Mouse (Mus musculus) ES-Bruce4 (cell line): ENCODE measurements around the gene Mpdz.

Experiments
- CTCF ChIP-seq: IDR thresholded peaks from one replicate; pipeline ENCODE4 v1.8.1; 2011; ENCODE audit warnings: low read depth, low read length
- EP300 ChIP-seq: IDR thresholded peaks from 2 replicates; pipeline ENCODE4 v1.6.1; 2011; ENCODE audit warnings: low read depth, low read length; ENCODE audit not compliant: insufficient read depth
- POLR2A ChIP-seq: IDR thresholded peaks from one replicate; pipeline ENCODE4 v1.8.1; 2011; ENCODE audit warnings: low read length; ENCODE audit not compliant: insufficient read depth

DNA sequence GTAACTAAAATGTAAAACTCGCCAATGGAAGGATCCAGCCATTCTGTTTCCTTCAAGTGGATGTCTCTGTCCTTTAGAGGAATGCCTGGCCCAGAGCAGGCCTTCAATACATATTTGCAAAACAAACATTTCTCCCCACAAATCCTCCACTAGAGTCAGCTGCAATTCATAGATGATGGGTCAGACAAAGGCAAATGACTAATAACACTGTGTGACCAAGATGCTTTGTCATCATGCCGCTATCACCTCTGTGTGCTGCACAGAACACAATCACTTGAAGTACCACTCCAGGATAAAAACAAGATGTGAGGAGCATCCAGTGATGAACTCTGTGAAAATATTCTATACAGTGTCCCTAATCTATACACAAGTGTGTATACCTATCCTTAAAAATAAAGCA lies 55.0 kb downstream of the Mpdz start:
- TF ChIP-seq EP300, result no peak
- no peak for TF ChIP-seq CTCF
- TF ChIP-seq POLR2A, result no peak
